Mouse (Mus musculus) urinary bladder, postnatal 14 days (tissue): ENCODE measurements around the gene Por.

ENCODE experiments used
- DNase-seq: peaks from one replicate; pipeline ENCODE4 v3.0.0; 2021; ENCODE audit warnings: low spot score

The Por gene

GRCm38 (mm10) chr5:135777796-135778470 lies 108.1 kb downstream of the Por start, which contains the start of gene Styxl1:
Styxl1 (minus strand) TSS chr5:135778385.
- DNase-seq: no peak

- peak; percentile 100 for DNase-seq
These were observed 108.9 kb downstream of the Por start, which contains the start of gene Mdh2 for GRCm38 (mm10) chr5:135778471-135779445. Mdh2 (plus strand) TSS chr5:135778480.

GRCm38 (mm10) chr5:135780331-135780730 lies 110.5 kb downstream of the Por start:
- DNase-seq: no peak

GRCm38 (mm10) chr5:135782901-135783300 lies 113.1 kb downstream of the Por start:
- DNase-seq: no peak
